Mouse (Mus musculus) embryonic facial prominence, embryonic 14.5 days (tissue): ENCODE data around the gene Plekha6. TPM values are rescaled to one million over a fixed set of nuclear protein-coding genes. Genes with fewer than 3 reads are reported as not detected.

Source experiments
- ATAC-seq: fragments of 200-750 bp; cut with Nextera tagmentation; 2 replicates; pipeline ENCODE4 v1.8.0; 2017; ENCODE audit warnings: low read depth, moderate number of reproducible peaks, moderate TSS enrichment
- DNase-seq: peaks from one replicate; pipeline ENCODE4 v3.0.0-alpha.2; 2015; ENCODE audit warnings: low spot score
- H3K27ac ChIP-seq: fragments of 300-500 bp; sonication (generic); replicated peaks from 2 replicates; pipeline ENCODE4 v1.5.1; 2014; ENCODE audit warnings: low read depth, mild to moderate bottlenecking, low read length, moderate library complexity
- H3K27me3 ChIP-seq: fragments of 300-500 bp; sonication (generic); replicated peaks from 2 replicates; pipeline ENCODE4 v1.6.1; 2014; ENCODE audit warnings: low read length; ENCODE audit not compliant: control insufficient read depth, insufficient read depth
- H3K36me3 ChIP-seq: fragments of 300-500 bp; sonication (generic); 2 replicates; pipeline ENCODE4 v1.6.1; 2014; ENCODE audit warnings: low read length, mixed read lengths; ENCODE audit not compliant: control insufficient read depth, insufficient read depth
- H3K4me1 ChIP-seq: fragments of 300-500 bp; sonication (generic); 2 replicates; pipeline ENCODE4 v1.6.1; 2014; ENCODE audit warnings: antibody characterized with exemption, low read length; ENCODE audit not compliant: control insufficient read depth, insufficient read depth
- H3K4me2 ChIP-seq: fragments of 300-500 bp; sonication (generic); 2 replicates; pipeline ENCODE4 v1.6.1; 2014; ENCODE audit warnings: low read depth, mild to moderate bottlenecking, low read length, moderate library complexity, mixed read lengths
- H3K4me3 ChIP-seq: fragments of 300-500 bp; sonication (generic); 2 replicates; pipeline ENCODE4 v1.5.1; 2014; ENCODE audit warnings: low read depth, mild to moderate bottlenecking, low read length
- H3K9ac ChIP-seq: fragments of 300-500 bp; sonication (generic); 2 replicates; pipeline ENCODE4 v1.6.1; 2014; ENCODE audit warnings: low read depth, mild to moderate bottlenecking, low read length, moderate library complexity, mixed read lengths
- H3K9me3 ChIP-seq: fragments of 300-500 bp; sonication (generic); 2 replicates; pipeline ENCODE4 v1.6.1; 2016; ENCODE audit warnings: low read length; ENCODE audit not compliant: control insufficient read depth
- WGBS: fragments of 180-500 bp; shearing (Covaris S2); extraction: QIAGEN DNeasy Blood & Tissue Kit; methylation state at CpG from one replicate; pipeline ENCODE4 v1.1.7; 2014; 5-methylcytosine and 5-hydroxymethylcytosine counted together
- polyA plus RNA-seq: library from polyadenylated mRNA; unstranded; fragments of >200 nt; fragmentation: Nextera tagmentation; extraction: Ambion mirVana; gene quantifications from 2 replicates; pipeline ENCODE4 v1.2.1, GENCODE M21; 2014

Gene Plekha6
- polyA plus RNA-seq, 1 experiment from 2014 or later: 6.3 TPM

- WGBS: 88% methylated on average over 7 of the region's 7 CpGs
- no peak for ATAC-seq
- no peak for DNase-seq
- no peaks in the 10 kb centered on the region for H3K4me1 ChIP-seq
- no peaks in the 10 kb centered on the region for H3K27me3 ChIP-seq
- no peaks in the 10 kb centered on the region for H3K9me3 ChIP-seq
- no peak overlapping the region for H3K4me3 ChIP-seq
- H3K4me2 ChIP-seq: no peak overlapping the region
- H3K9ac ChIP-seq: no peak overlapping the region
- no peak overlapping the region for H3K27ac ChIP-seq
- 0 out of 2 replicates have a peak, but pooled peaks cover 4% of the 10 kb centered on the region for H3K36me3 ChIP-seq
These were observed 99.1 kb downstream of the Plekha6 start for GRCm38 (mm10) chr1:133263134-133263533.

GRCm38 (mm10) chr1:133264367-133264766 is 100.4 kb downstream of the Plekha6 start:
- Histone ChIP-seq H3K27ac (no peak overlapping the region), H3K36me3 (0 out of 2 replicates have a peak, but pooled peaks cover 4% of the 10 kb centered on the region), H3K27me3 (no peaks in the 10 kb centered on the region), H3K4me3 (no peak overlapping the region), H3K4me1 (no peaks in the 10 kb centered on the region), H3K9ac (no peak overlapping the region), H3K4me2 (no peak overlapping the region), H3K9me3 (no peaks in the 10 kb centered on the region)
- ATAC-seq: no peak
- 77% methylated on average over 12 of the region's 12 CpGs for WGBS
- no peak for DNase-seq

GRCm38 (mm10) chr1:133265114-133265766 is 101.2 kb downstream of the Plekha6 start:
- Histone ChIP-seq H3K36me3 (0 out of 2 replicates have a peak, but pooled peaks cover under 1% of the 10 kb centered on the region), H3K4me3 (no peak overlapping the region), H3K27me3 (no peaks in the 10 kb centered on the region), H3K4me2 (no peak overlapping the region), H3K27ac (no peak overlapping the region), H3K9ac (no peak overlapping the region), H3K4me1 (no peaks in the 10 kb centered on the region), H3K9me3 (no peaks in the 10 kb centered on the region)
- DNase-seq (no peak), ATAC-seq (no peak; the same call in 1 of the 2 replicates)
- 60% methylated on average over 11 of the region's 11 CpGs for WGBS

GRCm38 (mm10) chr1:133267094-133267493 is 103.1 kb downstream of the Plekha6 start:
- Histone ChIP-seq H3K27ac (no peak overlapping the region), H3K27me3 (no peaks in the 10 kb centered on the region), H3K9me3 (no peaks in the 10 kb centered on the region), H3K4me1 (no peaks in the 10 kb centered on the region), H3K4me2 (no peak overlapping the region), H3K36me3 (no peaks in the 10 kb centered on the region), H3K9ac (no peak overlapping the region), H3K4me3 (no peak overlapping the region)
- no peak for DNase-seq
- WGBS: 55% methylated on average over 3 of the region's 3 CpGs
- ATAC-seq: no peak

GRCm38 (mm10) chr1:133267813-133268492 is 103.9 kb downstream of the Plekha6 start:
- no peak overlapping the region for H3K4me3 ChIP-seq
- H3K4me1 ChIP-seq: no peaks in the 10 kb centered on the region
- no peak overlapping the region for H3K4me2 ChIP-seq
- 30% methylated on average over 10 of the region's 10 CpGs for WGBS
- ATAC-seq (peak; percentile 64; the same call in 1 of the 2 replicates), DNase-seq (peak; percentile 35)
- no peaks in the 10 kb centered on the region for H3K27me3 ChIP-seq
- H3K9ac ChIP-seq: no peak overlapping the region
- H3K9me3 ChIP-seq: no peaks in the 10 kb centered on the region
- no peaks in the 10 kb centered on the region for H3K36me3 ChIP-seq
- H3K27ac ChIP-seq: no peak overlapping the region

GRCm38 (mm10) chr1:133268503-133268902 is 104.5 kb downstream of the Plekha6 start:
- no peak overlapping the region for H3K9ac ChIP-seq
- H3K4me2 ChIP-seq: no peak overlapping the region
- DNase-seq: no peak
- no peaks in the 10 kb centered on the region for H3K4me1 ChIP-seq
- 42% methylated on average over 3 of the region's 3 CpGs for WGBS
- no peaks in the 10 kb centered on the region for H3K27me3 ChIP-seq
- no peak overlapping the region for H3K27ac ChIP-seq
- H3K4me3 ChIP-seq: no peak overlapping the region
- H3K36me3 ChIP-seq: no peaks in the 10 kb centered on the region
- no peak for ATAC-seq
- no peaks in the 10 kb centered on the region for H3K9me3 ChIP-seq

GRCm38 (mm10) chr1:133270336-133270735 is 106.3 kb downstream of the Plekha6 start:
- Histone ChIP-seq H3K4me2 (no peak overlapping the region), H3K9me3 (no peaks in the 10 kb centered on the region), H3K27me3 (no peaks in the 10 kb centered on the region), H3K4me1 (no peaks in the 10 kb centered on the region), H3K27ac (no peak overlapping the region), H3K9ac (no peak overlapping the region), H3K36me3 (no peaks in the 10 kb centered on the region), H3K4me3 (no peak overlapping the region)
- DNase-seq (no peak), ATAC-seq (no peak)
- WGBS: 39% methylated on average over 6 of the region's 6 CpGs

GRCm38 (mm10) chr1:133274163-133274562 is 110.2 kb downstream of the Plekha6 start:
- Histone ChIP-seq H3K36me3 (no peaks in the 10 kb centered on the region), H3K9ac (no peak overlapping the region), H3K27me3 (no peaks in the 10 kb centered on the region), H3K4me2 (no peak overlapping the region), H3K4me1 (no peaks in the 10 kb centered on the region), H3K27ac (no peak overlapping the region), H3K4me3 (no peak overlapping the region), H3K9me3 (no peaks in the 10 kb centered on the region)
- WGBS: 88% methylated on average over 19 of the region's 19 CpGs
- DNase-seq (no peak), ATAC-seq (no peak)

- Histone ChIP-seq H3K4me2 (no peak overlapping the region), H3K4me3 (no peak overlapping the region)
- WGBS: 69% methylated on average over 5 of the region's 5 CpGs
These were observed 113.0 kb downstream of the Plekha6 start for GRCm38 (mm10) chr1:133276983-133277382.

More at GRCm38 (mm10) chr1:133276983-133277382, 113.0 kb downstream of the Plekha6 start:
- Histone ChIP-seq H3K9me3 (no peaks in the 10 kb centered on the region), H3K9ac (no peak overlapping the region), H3K27ac (no peak overlapping the region), H3K36me3 (no peaks in the 10 kb centered on the region), H3K4me1 (no peaks in the 10 kb centered on the region), H3K27me3 (no peaks in the 10 kb centered on the region)
- DNase-seq (no peak), ATAC-seq (no peak)
